Mouse (Mus musculus) liver, adult 2 months (tissue): Measurements from ENCODE around the gene Rpl12.

ENCODE experiments used
- CTCF ChIP-seq: fragments of 200-500 bp; IDR thresholded peaks from 2 replicates; pipeline ENCODE4 v1.5.1; 2011; ENCODE audit warnings: low read depth, low read length, control low read depth
- POLR2A ChIP-seq: fragments of 200-500 bp; IDR thresholded peaks from 2 replicates; pipeline ENCODE4 v1.6.1; 2011; ENCODE audit warnings: low read length, control low read depth; ENCODE audit not compliant: insufficient read depth; ENCODE audit errors: extremely low read depth

DNA sequence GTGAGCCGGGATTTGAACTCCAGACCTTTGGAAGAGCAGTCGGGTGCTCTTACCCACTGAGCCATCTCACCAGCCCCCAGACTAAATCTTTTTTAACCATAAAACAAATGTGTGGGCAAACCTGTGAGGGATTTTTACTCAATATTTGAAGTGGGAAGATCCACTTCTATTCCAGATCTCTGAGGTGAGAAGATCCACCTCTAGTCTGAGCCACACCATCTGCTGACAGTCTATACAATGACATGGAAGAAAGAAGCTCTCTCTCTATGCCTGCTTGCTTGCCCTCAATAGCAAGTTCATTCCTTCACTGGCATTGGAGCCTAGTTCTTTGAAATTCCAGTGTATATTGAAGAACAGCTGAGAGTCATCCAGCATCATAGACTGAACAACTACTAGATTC, 38.4 kb downstream of the Rpl12 start:
- no peak for TF ChIP-seq CTCF
- no peak for TF ChIP-seq POLR2A
